Mouse (Mus musculus) midbrain, embryonic 15.5 days (tissue): ENCODE data around the gene Pcgf3. TPM values are rescaled to one million over a fixed set of nuclear protein-coding genes. Genes with fewer than 3 reads are reported as not detected.
A peak's percentile ranks its signal among the peaks of the same experiment; 100 is the strongest.

Experiments
- ATAC-seq: fragments of 200-750 bp; cut with Nextera tagmentation; replicated peaks from 2 replicates; pipeline ENCODE4 v1.8.0; 2017; ENCODE audit warnings: moderate TSS enrichment
- H3K27ac ChIP-seq: fragments of 300-500 bp; sonication (generic); 2 replicates; pipeline ENCODE4 v1.5.1; 2015; ENCODE audit warnings: mild to moderate bottlenecking, inconsistent platforms
- H3K27me3 ChIP-seq: fragments of 300-500 bp; sonication (generic); replicated peaks from 2 replicates; pipeline ENCODE4 v1.6.1; 2015; ENCODE audit warnings: inconsistent platforms
- H3K36me3 ChIP-seq: fragments of 300-500 bp; sonication (generic); replicated peaks from 2 replicates; pipeline ENCODE4 v1.6.1; 2015; ENCODE audit warnings: inconsistent platforms
- H3K4me1 ChIP-seq: fragments of 300-500 bp; sonication (generic); 2 replicates; pipeline ENCODE4 v1.6.1; 2015; ENCODE audit warnings: inconsistent platforms
- H3K4me2 ChIP-seq: fragments of 300-500 bp; sonication (generic); 2 replicates; pipeline ENCODE4 v1.6.1; 2015; ENCODE audit warnings: inconsistent platforms, mild to moderate bottlenecking, moderate library complexity
- H3K4me3 ChIP-seq: fragments of 300-500 bp; sonication (generic); 2 replicates; pipeline ENCODE4 v1.5.1; 2015; ENCODE audit warnings: mild to moderate bottlenecking, inconsistent platforms
- H3K9ac ChIP-seq: fragments of 300-500 bp; sonication (generic); 2 replicates; pipeline ENCODE4 v1.6.1; 2015; ENCODE audit warnings: mild to moderate bottlenecking, inconsistent platforms
- H3K9me3 ChIP-seq: fragments of 300-500 bp; sonication (generic); 2 replicates; pipeline ENCODE4 v1.6.1; 2016; ENCODE audit warnings: inconsistent platforms
- WGBS: fragments of 180-500 bp; shearing (Covaris S2); methylation state at CpG from one replicate; pipeline ENCODE4 v1.1.7; 2015; ENCODE audit warnings: mixed read lengths; 5-methylcytosine and 5-hydroxymethylcytosine counted together
- polyA plus RNA-seq: library from polyadenylated mRNA; unstranded; fragments of >200 nt; fragmentation: Nextera tagmentation; extraction: Ambion mirVana; gene quantifications from 2 replicates; pipeline ENCODE4 v1.2.1, GENCODE M21; 2015

Pcgf3 gene
- polyA plus RNA-seq, 1 experiment from 2014 or later: 32.2 TPM

- no peak overlapping the region for H3K27ac ChIP-seq
- peaks cover 20% of the 10 kb centered on the region; the same call in 1 of the 2 replicates for H3K36me3 ChIP-seq
- H3K9ac ChIP-seq: no peak overlapping the region
- H3K4me1 ChIP-seq: no peaks in the 10 kb centered on the region
- peaks cover 8% of the 10 kb centered on the region; the same call in 1 of the 2 replicates for H3K9me3 ChIP-seq
- 94% methylated on average over 2 of the region's 2 CpGs for WGBS
- ATAC-seq: no peak
- no peaks in the 10 kb centered on the region for H3K27me3 ChIP-seq
- no peak overlapping the region for H3K4me3 ChIP-seq
- no peak overlapping the region for H3K4me2 ChIP-seq
These were observed 73.2 kb downstream of the Pcgf3 start for GRCm38 (mm10) chr5:108534188-108534587.

GRCm38 (mm10) chr5:108543516-108544291 lies 82.7 kb downstream of the Pcgf3 start:
- H3K27ac ChIP-seq: no peak overlapping the region
- H3K4me1 ChIP-seq: peaks cover 6% of the 10 kb centered on the region; the same call in 1 of the 2 replicates
- H3K4me2 ChIP-seq: no peak overlapping the region
- peaks cover 3% of the 10 kb centered on the region; the same call in 1 of the 2 replicates for H3K27me3 ChIP-seq
- H3K9ac ChIP-seq: no peak overlapping the region
- H3K36me3 ChIP-seq: 0 out of 2 replicates have a peak, but pooled peaks cover 17% of the 10 kb centered on the region
- no peak for ATAC-seq
- H3K4me3 ChIP-seq: no peak overlapping the region
- 81% methylated on average over 7 of the region's 7 CpGs for WGBS
- H3K9me3 ChIP-seq: no peaks in the 10 kb centered on the region

GRCm38 (mm10) chr5:108547636-108548035 lies 86.6 kb downstream of the Pcgf3 start:
- H3K4me1 ChIP-seq: peaks cover 16% of the 10 kb centered on the region
- peaks cover 3% of the 10 kb centered on the region; the same call in 1 of the 2 replicates for H3K27me3 ChIP-seq
- no peak for ATAC-seq
- 94% methylated on average over 5 of the region's 5 CpGs for WGBS
- H3K4me2 ChIP-seq: no peak overlapping the region
- H3K9me3 ChIP-seq: no peaks in the 10 kb centered on the region
- no peak overlapping the region for H3K4me3 ChIP-seq
- no peak overlapping the region for H3K27ac ChIP-seq
- no peak overlapping the region for H3K9ac ChIP-seq
- H3K36me3 ChIP-seq: 0 out of 2 replicates have a peak, but pooled peaks cover 1% of the 10 kb centered on the region

- Histone ChIP-seq H3K4me2 (peak overlapping the region; percentile 57), H3K4me1 (peaks cover 16% of the 10 kb centered on the region), H3K9me3 (no peaks in the 10 kb centered on the region), H3K36me3 (no peaks in the 10 kb centered on the region), H3K9ac (peak overlapping the region; percentile 72), H3K27me3 (peaks cover 3% of the 10 kb centered on the region; the same call in 1 of the 2 replicates), H3K27ac (peak overlapping the region; percentile 75; the same call in 1 of the 2 replicates), H3K4me3 (peak overlapping the region; percentile 63)
- ATAC-seq: 0 out of 2 replicates have a peak, but pooled peaks have one; percentile 12
- WGBS: 13% methylated on average over 7 of the region's 7 CpGs
These were observed 88.1 kb downstream of the Pcgf3 start for GRCm38 (mm10) chr5:108549137-108549488.

- Histone ChIP-seq H3K9me3 (no peaks in the 10 kb centered on the region), H3K9ac (peak within 1 kb of the TSS; percentile 72), H3K27me3 (peaks cover 3% of the 10 kb centered on the region; the same call in 1 of the 2 replicates), H3K4me3 (peak within 1 kb of the TSS; percentile 63), H3K36me3 (no peaks in the 10 kb centered on the region), H3K27ac (peak within 1 kb of the TSS; percentile 75), H3K4me1 (peaks cover 16% of the 10 kb centered on the region), H3K4me2 (peak within 1 kb of the TSS; percentile 57)
- 1% methylated on average over 56 of the region's 56 CpGs for WGBS
- ATAC-seq: peak; percentile 95
These were observed 88.6 kb downstream of the Pcgf3 start, which contains the start of gene Cplx1 for GRCm38 (mm10) chr5:108549489-108550206. Cplx1 (minus strand) TSS chr5:108550024.

GRCm38 (mm10) chr5:108550207-108550594 lies 89.2 kb downstream of the Pcgf3 start:
- WGBS: 0% methylated on average over 16 of the region's 16 CpGs
- H3K27ac ChIP-seq: peak overlapping the region; percentile 75
- H3K4me1 ChIP-seq: peaks cover 16% of the 10 kb centered on the region
- H3K27me3 ChIP-seq: peaks cover 3% of the 10 kb centered on the region; the same call in 1 of the 2 replicates
- ATAC-seq: peak; percentile 75
- peak overlapping the region; percentile 63 for H3K4me3 ChIP-seq
- peak overlapping the region; percentile 57 for H3K4me2 ChIP-seq
- H3K36me3 ChIP-seq: no peaks in the 10 kb centered on the region
- H3K9ac ChIP-seq: peak overlapping the region; percentile 72
- H3K9me3 ChIP-seq: no peaks in the 10 kb centered on the region

GRCm38 (mm10) chr5:108554041-108554440 lies 93.0 kb downstream of the Pcgf3 start:
- Histone ChIP-seq H3K36me3 (no peaks in the 10 kb centered on the region), H3K27me3 (no peaks in the 10 kb centered on the region), H3K4me1 (peaks cover 7% of the 10 kb centered on the region), H3K9ac (no peak overlapping the region), H3K9me3 (no peaks in the 10 kb centered on the region), H3K4me3 (no peak overlapping the region), H3K4me2 (no peak overlapping the region), H3K27ac (no peak overlapping the region)
- WGBS: 81% methylated on average over 1 of the region's 1 CpGs
- ATAC-seq: no peak

Other genes with a start within 250 kb of the Pcgf3 start
- 40.1 and 42.9 TPM in 2 replicates for gene Dr1, start 192.3 kb upstream of the Pcgf3 start, polyA plus RNA-seq
- 5.6 and 6.3 TPM in 2 replicates for gene Pigg, start 148.6 kb upstream of the Pcgf3 start, polyA plus RNA-seq
- gene Gm42517, start 93.3 kb upstream of the Pcgf3 start, polyA plus RNA-seq: 2.5 and 3.2 TPM in 2 replicates
- 0.23 and 0.28 TPM in 2 replicates for gene Pde6b, start 72.8 kb upstream of the Pcgf3 start, polyA plus RNA-seq
- gene Atp5k, start 26.8 kb upstream of the Pcgf3 start, polyA plus RNA-seq: 358 and 373 TPM in 2 replicates
- gene Mfsd7a, start 12.3 kb upstream of the Pcgf3 start, polyA plus RNA-seq: 0.06 and 0.10 TPM in 2 replicates
- 72.8 and 83.6 TPM in 2 replicates for gene Cplx1, start 88.8 kb downstream of the Pcgf3 start, polyA plus RNA-seq
- gene Gak, start 168.5 kb downstream of the Pcgf3 start, polyA plus RNA-seq: 54.9 and 56.9 TPM in 2 replicates
- gene Tmem175, start 168.5 kb downstream of the Pcgf3 start, polyA plus RNA-seq: 25.3 and 26.6 TPM in 2 replicates
- 12.1 and 15.9 TPM in 2 replicates for gene Idua, start 199.1 kb downstream of the Pcgf3 start, polyA plus RNA-seq
- 33.9 and 36.7 TPM in 2 replicates for gene Dgkq, start 208.4 kb downstream of the Pcgf3 start, polyA plus RNA-seq
- gene Slc26a1, start 214.3 kb downstream of the Pcgf3 start, polyA plus RNA-seq: 4.0 and 4.1 TPM in 2 replicates
- gene Fgfrl1, start 231.2 kb downstream of the Pcgf3 start, polyA plus RNA-seq: 5.5 and 6.0 TPM in 2 replicates